Mouse (Mus musculus): ENCODE data around the gene Gstp1.

DNA sequence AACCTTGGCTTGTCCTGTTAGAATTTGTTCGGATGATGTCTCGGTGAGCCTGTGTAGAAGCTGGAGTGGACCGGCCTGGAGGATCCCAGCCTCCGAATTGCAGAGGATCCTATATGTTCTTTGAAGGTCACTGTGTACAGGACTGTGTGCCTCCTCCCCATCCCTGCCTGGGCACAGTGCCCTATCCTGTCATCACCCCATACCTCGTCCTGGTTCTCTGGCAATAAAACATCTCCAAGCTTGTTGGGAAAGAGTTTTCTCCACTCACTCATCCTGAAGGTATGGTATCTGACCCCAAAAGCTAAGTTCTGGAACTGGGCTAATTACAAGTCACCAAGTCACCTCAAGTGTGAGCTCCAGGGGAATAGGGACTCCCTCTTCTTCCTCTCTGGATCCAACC is 49.3 kb upstream of the Gstp1 start:
- TF ChIP-seq GATA1 (IDR thresholded peaks at IDR 0.05; ENCODE audit: borderline replicate concordance, low read length): no peak
- no peak for TF ChIP-seq FLI1 (IDR thresholded peaks at IDR 0.05; ENCODE audit: low read length)

Measured in megakaryocyte, embryonic 14.5 days (primary cell).